Mouse (Mus musculus) lung, adult 2 months (tissue): ENCODE results near the gene March10.

Source experiments
- CTCF ChIP-seq: fragments of 200-500 bp; IDR thresholded peaks from 2 replicates; pipeline ENCODE4 v1.5.1; 2011; ENCODE audit warnings: mild to moderate bottlenecking, low read length, control low read depth; ENCODE audit not compliant: insufficient read depth
- POLR2A ChIP-seq: fragments of 200-500 bp; IDR thresholded peaks from 2 replicates; pipeline ENCODE4 v1.6.1; 2011; ENCODE audit warnings: low read depth, mild to moderate bottlenecking, control low read depth, low read length, borderline replicate concordance; ENCODE audit errors: extremely low read depth

- TF ChIP-seq CTCF (no peak), POLR2A (no peak)
These were observed 89.4 kb downstream of the March10 start for GRCm38 (mm10) chr11:105367163-105367562.
